Mouse (Mus musculus): ENCODE measurements at regions not wholly inside any gene's neighbourhood (a gene's known extent, or its start where the extent isn't known, plus 50 kb on each side); places are given as distances from the start of the nearest gene placed in this dataset.

DNA sequence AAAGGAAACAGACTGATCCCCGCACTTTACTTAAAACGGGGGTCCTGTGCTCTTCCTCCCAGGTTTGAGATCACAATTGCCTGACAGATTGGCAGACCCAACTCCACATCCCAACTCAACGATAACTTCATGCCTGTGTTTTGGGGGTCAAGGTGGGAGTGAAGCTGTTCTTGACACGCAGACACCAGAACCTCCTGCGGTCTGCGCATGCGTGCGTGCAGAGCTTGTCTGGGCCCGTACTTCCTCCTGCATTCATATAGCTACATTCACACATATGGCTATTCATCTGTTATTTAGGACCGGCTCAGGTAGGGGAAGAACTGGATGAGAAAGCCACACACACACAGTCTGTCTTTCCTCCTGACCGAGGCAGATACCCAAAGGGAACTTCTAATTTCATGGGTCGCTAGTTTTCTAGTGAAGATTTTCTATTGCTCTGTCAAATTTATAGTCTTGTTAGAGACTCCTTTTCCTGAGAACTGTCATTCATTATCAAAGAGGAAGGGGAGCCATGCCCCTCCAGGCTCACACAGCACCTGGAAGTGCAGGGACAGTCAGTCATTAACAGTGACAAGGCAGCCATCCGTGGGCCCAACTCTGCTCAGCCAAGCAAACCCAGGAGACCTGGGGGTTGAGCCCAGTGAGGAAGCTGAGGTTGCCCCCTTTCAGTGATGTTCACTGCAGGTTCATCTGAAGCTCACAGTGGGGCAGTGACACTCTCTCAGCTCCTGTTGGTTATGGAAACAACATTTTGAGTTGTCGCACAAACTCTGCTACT, 104.0 kb upstream of the Gm3448 start:
- Histone ChIP-seq H3K9me3 (no peaks in the 10 kb centered on the region), H3K4me3 (no peak overlapping the region), H3K9ac (no peak overlapping the region), H3K4me1 (no peaks in the 10 kb centered on the region), H3K27me3 (no peaks in the 10 kb centered on the region), H3K27ac (no peak overlapping the region), H3K36me3 (no peaks in the 10 kb centered on the region), H3K4me2 (no peak overlapping the region)
- 63% methylated on average over 14 of the region's 14 CpGs for WGBS
- ATAC-seq (ENCODE audit: insufficient number of reproducible peaks, low FRiP score, low TSS enrichment, low read depth) = no peak

DNA sequence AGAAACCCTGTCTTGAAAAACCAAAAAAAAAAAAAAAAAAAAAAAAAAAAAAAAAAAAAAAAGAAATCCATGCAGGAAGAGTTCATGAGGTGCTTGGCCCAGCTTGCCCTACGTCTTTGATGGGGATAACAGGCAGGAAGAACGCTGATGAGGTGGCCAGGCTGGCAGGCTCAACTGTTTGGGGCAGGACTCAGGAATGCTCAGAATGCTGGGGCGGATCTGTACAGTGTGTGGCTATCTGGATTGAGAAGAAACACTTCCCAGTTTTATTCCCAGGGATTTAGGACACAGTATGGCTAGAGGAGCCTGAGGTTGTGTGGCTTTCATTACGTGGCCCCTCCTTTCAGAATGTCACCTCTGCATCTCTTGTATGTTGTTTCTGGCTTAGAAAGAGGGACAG, 99.1 kb upstream of the Gm3448 start:
- H3K4me3 ChIP-seq = no peak overlapping the region
- whole genome bisulfite sequencing = 50% methylated on average over 4 of the region's 4 CpGs

More for the DNA sequence above, 99.1 kb upstream of the Gm3448 start:
- no peak overlapping the region for H3K9ac ChIP-seq
- H3K27ac ChIP-seq = no peak overlapping the region
- ATAC-seq (ENCODE audit: insufficient number of reproducible peaks, low FRiP score, low TSS enrichment, low read depth) = no peak
- H3K36me3 ChIP-seq = no peaks in the 10 kb centered on the region
- H3K9me3 ChIP-seq = no peaks in the 10 kb centered on the region
- H3K4me2 ChIP-seq = no peak overlapping the region
- H3K4me1 ChIP-seq = no peaks in the 10 kb centered on the region
- H3K27me3 ChIP-seq = no peaks in the 10 kb centered on the region
